Mouse (Mus musculus) cerebellum, adult 2 months (tissue): ENCODE data around the gene Vps51.

Experiments used
- CTCF ChIP-seq: fragments of 200-500 bp; IDR thresholded peaks from 2 replicates; pipeline ENCODE4 v1.5.1; 2011; ENCODE audit warnings: low read depth, mild to moderate bottlenecking, control low read depth, low read length, moderate library complexity, borderline replicate concordance; ENCODE audit not compliant: insufficient read depth
- POLR2A ChIP-seq: fragments of 200-500 bp; IDR thresholded peaks from 2 replicates; pipeline ENCODE4 v1.6.1; 2011; ENCODE audit warnings: low read length, control low read depth, borderline replicate concordance; ENCODE audit not compliant: insufficient read depth

DNA sequence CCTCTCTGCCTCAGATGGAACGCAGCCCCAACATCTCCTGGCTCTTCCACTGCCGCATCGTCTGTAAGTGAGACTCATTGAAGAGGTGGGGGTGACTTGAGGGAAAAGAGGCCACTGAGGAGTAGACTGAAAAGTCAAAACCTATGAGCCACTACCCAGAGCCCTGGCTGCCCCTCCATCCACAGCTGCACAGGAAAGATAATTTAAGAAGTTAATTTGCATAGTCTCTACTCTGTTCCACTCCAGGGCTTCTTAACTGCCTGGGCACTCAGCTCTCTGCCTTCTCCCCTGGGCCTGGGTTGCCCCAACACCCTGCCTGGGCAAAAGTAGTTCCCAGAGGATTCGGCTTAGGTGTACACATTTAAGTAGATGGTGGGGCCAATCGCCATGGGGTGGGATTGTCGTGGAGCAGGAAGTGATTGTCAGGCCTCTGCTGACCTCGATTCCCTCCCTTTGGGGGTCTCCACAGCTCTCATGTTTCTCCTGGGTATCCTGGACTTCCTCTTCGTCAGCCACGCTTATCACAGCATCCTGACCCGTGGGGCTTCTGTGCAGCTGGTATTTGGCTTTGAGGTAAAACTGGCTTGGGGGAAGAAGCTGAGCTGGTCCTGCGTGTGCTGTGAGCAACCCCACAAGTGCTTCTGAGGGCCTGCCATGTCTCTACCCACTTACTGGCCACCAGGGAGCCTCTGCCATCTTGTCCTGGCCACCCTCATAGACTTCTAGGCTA lies 28.2 kb downstream of the Vps51 start:
- TF ChIP-seq CTCF (no peak), POLR2A (no peak)
